Mouse (Mus musculus): ENCODE results near the gene 4930502E18Rik.
"Not testable (repeated sequence)": the region's sequence is repeated elsewhere in the genome, so short reads cannot be mapped to it uniquely, and the experiment has no call there.

4930502E18Rik gene

GRCm38 (mm10) chrX:53724596-53724995, at the start of gene 4930502E18Rik:
Gene 4930502E18Rik (plus strand): TSS chrX:53724826.
- no peak for DNase-seq (ENCODE audit: low spot score)

GRCm38 (mm10) chrX:53676943-53677342, 47.7 kb upstream of the 4930502E18Rik start:
- not testable (repeated sequence) for DNase-seq (ENCODE audit: low spot score)

- not testable (repeated sequence) for DNase-seq (ENCODE audit: low spot score)
These were observed 42.0 kb upstream of the 4930502E18Rik start for GRCm38 (mm10) chrX:53682650-53683049.

- DNase-seq (ENCODE audit: low spot score): not testable (repeated sequence)
These were observed 40.0 kb upstream of the 4930502E18Rik start for GRCm38 (mm10) chrX:53684676-53685075.

- DNase-seq (ENCODE audit: low spot score): no peak
These were observed 32.6 kb upstream of the 4930502E18Rik start for GRCm38 (mm10) chrX:53692065-53692464.

- DNase-seq (ENCODE audit: low spot score): no peak
These were observed 31.5 kb upstream of the 4930502E18Rik start for GRCm38 (mm10) chrX:53693141-53693540.

- no peak for DNase-seq (ENCODE audit: low spot score)
These were observed 30.4 kb upstream of the 4930502E18Rik start for GRCm38 (mm10) chrX:53694008-53694777.

- DNase-seq (ENCODE audit: low spot score): no peak
These were observed 25.4 kb upstream of the 4930502E18Rik start for GRCm38 (mm10) chrX:53699225-53699624.

GRCm38 (mm10) chrX:53702673-53703072, 22.0 kb upstream of the 4930502E18Rik start:
- DNase-seq (ENCODE audit: low spot score): no peak

GRCm38 (mm10) chrX:53715942-53716322, 8.7 kb upstream of the 4930502E18Rik start:
- DNase-seq (ENCODE audit: low spot score): no peak

- DNase-seq (ENCODE audit: low spot score): peak; percentile 83
These were observed 8.1 kb upstream of the 4930502E18Rik start for GRCm38 (mm10) chrX:53716323-53717182.

GRCm38 (mm10) chrX:53728967-53729366, 4.3 kb downstream of the 4930502E18Rik start:
- DNase-seq (ENCODE audit: low spot score): no peak

- DNase-seq (ENCODE audit: low spot score): no peak
These were observed 28.2 kb downstream of the 4930502E18Rik start for GRCm38 (mm10) chrX:53752851-53753250.

GRCm38 (mm10) chrX:53757736-53758135, 33.1 kb downstream of the 4930502E18Rik start, which contains the start of gene 1700013H16Rik:
Gene 1700013H16Rik (minus strand): TSS chrX:53757831.
- DNase-seq (ENCODE audit: low spot score): no peak

- no peak for DNase-seq (ENCODE audit: low spot score)
These were observed 51.6 kb downstream of the 4930502E18Rik start, which contains the start of gene Zfp36l3 for GRCm38 (mm10) chrX:53776276-53776675. Gene Zfp36l3 (minus strand): TSS chrX:53776394.

All from embryo, embryonic 10 days (tissue).